Mouse (Mus musculus) lung, postnatal 36 days (tissue): ENCODE data around the gene Gprc6a.

ENCODE experiments used
- DNase-seq: peaks from one replicate; pipeline ENCODE4 v3.0.0; 2022; ENCODE audit warnings: mixed read lengths

Gene Gprc6a

GRCm38 (mm10) chr10:51584919-51585318 lies 46.3 kb downstream of the Gprc6a start:
- peak; percentile 73 for DNase-seq

GRCm38 (mm10) chr10:51584378-51584777 lies 46.9 kb downstream of the Gprc6a start:
- DNase-seq: peak; percentile 18

GRCm38 (mm10) chr10:51571225-51571996 lies 59.9 kb downstream of the Gprc6a start:
- DNase-seq: peak; percentile 34
